Mouse (Mus musculus) small intestine, adult 2 months (tissue): ENCODE data around the gene Diaph3. TPM values are rescaled to one million over a fixed set of nuclear protein-coding genes. Genes with fewer than 3 reads are reported as not detected.

Experiments
- H3K27ac ChIP-seq: fragments of 200-500 bp; 2 replicates; pipeline ENCODE4 v1.5.1; 2012; ENCODE audit warnings: low read depth, low read length, control low read depth, inconsistent platforms; ENCODE audit not compliant: insufficient read depth
- H3K27me3 ChIP-seq: fragments of 200-500 bp; 2 replicates; pipeline ENCODE4 v1.6.1; 2012; ENCODE audit warnings: mild to moderate bottlenecking, moderate library complexity, low read length, inconsistent platforms; ENCODE audit not compliant: control insufficient read depth, insufficient read depth
- H3K36me3 ChIP-seq: fragments of 200-500 bp; 2 replicates; pipeline ENCODE4 v1.6.1; 2012; ENCODE audit warnings: mild to moderate bottlenecking, low read length, control low read depth, inconsistent platforms; ENCODE audit not compliant: control insufficient read depth, insufficient read depth
- H3K4me1 ChIP-seq: fragments of 200-500 bp; 2 replicates; pipeline ENCODE4 v1.6.1; 2012; ENCODE audit warnings: low read length, inconsistent platforms, mixed read lengths; ENCODE audit not compliant: control insufficient read depth, insufficient read depth, insufficient read length
- H3K4me3 ChIP-seq: fragments of 200-500 bp; 2 replicates; pipeline ENCODE4 v1.5.1; 2012; ENCODE audit warnings: low read depth, mild to moderate bottlenecking, control low read depth, inconsistent platforms, low read length, moderate library complexity
- CTCF ChIP-seq: fragments of 200-500 bp; IDR thresholded peaks from 2 replicates; pipeline ENCODE4 v1.5.1; 2012; ENCODE audit warnings: low read depth, mild to moderate bottlenecking, control low read depth, inconsistent platforms, low read length, moderate library complexity, mixed read lengths; ENCODE audit not compliant: insufficient replicate concordance, insufficient read length; ENCODE audit errors: extremely low read depth
- POLR2A ChIP-seq: fragments of 200-500 bp; IDR thresholded peaks from 2 replicates; pipeline ENCODE4 v1.6.1; 2012; ENCODE audit warnings: low read depth, mild to moderate bottlenecking, control low read depth, inconsistent platforms, low read length, moderate library complexity
- WGBS: fragments of 180-500 bp; shearing (Covaris S2); methylation state at CpG from one replicate; pipeline ENCODE4 v1.1.7; 2018; 5-methylcytosine and 5-hydroxymethylcytosine counted together
- polyA plus RNA-seq: library from polyadenylated mRNA; depleted of rRNA; stranded (reverse); fragments of >200 nt; gene quantifications from 2 replicates; pipeline ENCODE4 v1.2.3, GENCODE M21; 2012

The Diaph3 gene
- polyA plus RNA-seq, 1 experiment, result 0.29 TPM

GRCm38 (mm10) chr14:86864053-86864452, 277.0 kb downstream of the Diaph3 start:
- no peak overlapping the region for H3K27ac ChIP-seq
- no peaks in the 10 kb centered on the region for H3K27me3 ChIP-seq
- H3K4me1 ChIP-seq, result no peaks in the 10 kb centered on the region
- TF ChIP-seq CTCF (no peak), POLR2A (no peak)
- WGBS, result 84% methylated on average over 3 of the region's 3 CpGs
- H3K36me3 ChIP-seq, result no peaks in the 10 kb centered on the region
- no peak overlapping the region for H3K4me3 ChIP-seq

GRCm38 (mm10) chr14:86861277-86861946, 279.6 kb downstream of the Diaph3 start:
- Histone ChIP-seq H3K27me3 (no peaks in the 10 kb centered on the region), H3K36me3 (no peaks in the 10 kb centered on the region), H3K4me1 (no peaks in the 10 kb centered on the region), H3K4me3 (no peak overlapping the region), H3K27ac (no peak overlapping the region)
- TF ChIP-seq POLR2A, result no peak
- TF ChIP-seq CTCF, result no peak
- 83% methylated on average over 11 of the region's 11 CpGs for WGBS

- no peaks in the 10 kb centered on the region for H3K4me1 ChIP-seq
- H3K27ac ChIP-seq, result no peak overlapping the region
- H3K4me3 ChIP-seq, result no peak overlapping the region
- TF ChIP-seq POLR2A, result no peak
- no peak for TF ChIP-seq CTCF
- no peaks in the 10 kb centered on the region for H3K27me3 ChIP-seq
- H3K36me3 ChIP-seq, result no peaks in the 10 kb centered on the region
- WGBS, result 83% methylated on average over 4 of the region's 4 CpGs
Measured at GRCm38 (mm10) chr14:86847154-86847810, 293.8 kb downstream of the Diaph3 start.

- Histone ChIP-seq H3K4me1 (no peaks in the 10 kb centered on the region), H3K4me3 (no peak overlapping the region), H3K36me3 (no peaks in the 10 kb centered on the region), H3K27me3 (no peaks in the 10 kb centered on the region), H3K27ac (no peak overlapping the region)
- TF ChIP-seq POLR2A (no peak), CTCF (no peak)
- WGBS, result 83% methylated on average over 3 of the region's 3 CpGs
Measured at GRCm38 (mm10) chr14:86844075-86844474, 297.0 kb downstream of the Diaph3 start.

- H3K27ac ChIP-seq, result no peak overlapping the region
- WGBS, result 23% methylated on average over 2 of the region's 2 CpGs
- no peak for TF ChIP-seq CTCF
- TF ChIP-seq POLR2A, result no peak
- H3K36me3 ChIP-seq, result no peaks in the 10 kb centered on the region
- no peaks in the 10 kb centered on the region for H3K4me1 ChIP-seq
- no peak overlapping the region for H3K4me3 ChIP-seq
- H3K27me3 ChIP-seq, result no peaks in the 10 kb centered on the region
Measured at GRCm38 (mm10) chr14:86837642-86838041, 303.4 kb downstream of the Diaph3 start.

- TF ChIP-seq CTCF (no peak), POLR2A (no peak)
- Histone ChIP-seq H3K36me3 (no peaks in the 10 kb centered on the region), H3K4me1 (no peaks in the 10 kb centered on the region), H3K4me3 (no peak overlapping the region), H3K27ac (no peak overlapping the region), H3K27me3 (no peaks in the 10 kb centered on the region)
- WGBS, result 58% methylated on average over 2 of the region's 2 CpGs
Measured at GRCm38 (mm10) chr14:86834851-86835250, 306.2 kb downstream of the Diaph3 start.

GRCm38 (mm10) chr14:86834269-86834668, 306.8 kb downstream of the Diaph3 start:
- no peak overlapping the region for H3K27ac ChIP-seq
- H3K4me3 ChIP-seq, result no peak overlapping the region
- no peaks in the 10 kb centered on the region for H3K36me3 ChIP-seq
- no peaks in the 10 kb centered on the region for H3K4me1 ChIP-seq
- no peaks in the 10 kb centered on the region for H3K27me3 ChIP-seq
- TF ChIP-seq CTCF (no peak), POLR2A (no peak)
- WGBS, result 70% methylated on average over 6 of the region's 6 CpGs

GRCm38 (mm10) chr14:86833003-86833402, 308.0 kb downstream of the Diaph3 start:
- no peak overlapping the region for H3K4me3 ChIP-seq
- WGBS, result 32% methylated on average over 4 of the region's 4 CpGs

More at GRCm38 (mm10) chr14:86833003-86833402, 308.0 kb downstream of the Diaph3 start:
- Histone ChIP-seq H3K4me1 (no peaks in the 10 kb centered on the region), H3K27me3 (no peaks in the 10 kb centered on the region), H3K27ac (no peak overlapping the region), H3K36me3 (no peaks in the 10 kb centered on the region)
- no peak for TF ChIP-seq POLR2A
- no peak for TF ChIP-seq CTCF
